Mouse (Mus musculus): ENCODE measurements around the gene Hscb. TPM values are rescaled to one million over a fixed set of nuclear protein-coding genes. Genes with fewer than 3 reads are reported as not detected.
A peak's percentile ranks its signal among the peaks of the same experiment; 100 is the strongest.

The Hscb gene
- polyA plus RNA-seq, 1 experiment from 2014 or later: 21.6 TPM

DNA sequence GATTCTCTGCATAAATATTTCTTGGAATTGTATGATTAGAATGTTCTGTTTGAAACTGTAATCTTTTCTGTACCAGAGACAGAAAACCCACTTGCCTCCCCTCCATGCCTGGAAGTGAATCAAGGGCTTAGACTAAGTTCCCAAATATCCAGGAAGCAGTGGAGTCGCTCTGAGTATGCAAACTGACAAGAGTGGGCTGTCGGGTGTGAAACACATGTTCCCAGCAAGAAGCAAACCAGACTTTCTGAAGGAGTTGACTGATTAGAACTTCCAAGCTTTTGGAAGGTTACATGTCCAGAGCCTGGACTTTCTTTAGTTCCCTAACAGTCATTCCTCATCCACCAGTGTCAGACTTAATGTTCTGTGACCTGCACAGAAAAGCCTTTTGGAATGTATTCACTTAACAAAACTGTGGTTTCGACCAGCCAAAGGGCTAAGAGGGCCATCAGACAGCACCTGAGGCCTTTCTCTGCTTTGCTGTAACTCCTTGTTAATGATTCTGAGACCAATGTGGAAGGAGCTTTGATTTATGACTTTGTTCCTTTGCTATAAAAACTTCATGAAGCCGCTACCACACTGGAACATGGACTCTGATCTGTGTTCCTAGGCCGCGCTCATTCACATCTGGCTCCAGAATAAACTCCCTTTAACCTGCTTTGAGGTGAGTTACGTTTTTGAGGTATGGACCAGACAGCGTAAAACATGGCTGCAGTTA is 12.6 kb downstream of the Hscb start:
- H3K4me3 ChIP-seq (ENCODE audit: low read depth, low read length): no peak overlapping the region
- no peaks in the 10 kb centered on the region for H3K36me3 ChIP-seq (ENCODE audit: control insufficient read depth, insufficient read depth, low read length)
- DNase-seq (ENCODE audit: low spot score) (no peak), ATAC-seq (ENCODE audit: low FRiP score, low TSS enrichment) (peak; percentile 26; the same call in 1 of the 2 replicates)
- H3K27ac ChIP-seq (replicated peaks): 0 out of 2 replicates have a peak overlapping the region, but pooled peaks have one; percentile 24
- H3K4me2 ChIP-seq (replicated peaks; ENCODE audit: low read depth): no peak overlapping the region
- TF ChIP-seq EP300 (optimal IDR thresholded peaks at IDR 0.05) (no peak), CTCF (IDR thresholded peaks at IDR 0.05; ENCODE audit: low read depth) (no peak)
- 69% methylated on average over 8 of the region's 8 CpGs for WGBS
- no peak overlapping the region for H3K9ac ChIP-seq (ENCODE audit: low read length)
- no peaks in the 10 kb centered on the region for H3K9me3 ChIP-seq (ENCODE audit: control insufficient read depth, low read length)
- no peaks in the 10 kb centered on the region for H3K27me3 ChIP-seq (ENCODE audit: control insufficient read depth, insufficient read depth, low read length)
- H3K4me1 ChIP-seq (replicated peaks; ENCODE audit: control insufficient read depth, insufficient read depth): no peaks in the 10 kb centered on the region

DNA sequence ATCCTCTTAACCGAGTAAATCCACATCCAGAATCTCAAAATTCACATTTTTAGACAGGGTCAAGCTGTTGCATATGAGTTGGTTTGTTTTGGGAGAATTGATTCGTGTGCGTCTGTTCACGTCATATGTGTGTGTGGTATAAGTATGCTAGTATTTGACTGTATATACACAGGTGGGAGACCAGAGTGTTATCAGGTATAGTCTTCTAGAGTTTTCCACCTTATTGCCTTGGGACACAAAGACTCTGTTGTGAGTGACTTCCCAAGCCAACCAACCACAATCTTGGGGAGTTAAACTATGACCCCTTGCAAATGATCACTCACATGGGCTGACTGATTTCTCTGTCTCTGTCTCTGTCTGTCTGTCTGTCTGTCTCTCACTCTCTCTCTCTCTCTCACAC is 15.2 kb downstream of the Hscb start:
- Histone ChIP-seq H3K4me1 (replicated peaks; ENCODE audit: control insufficient read depth, insufficient read depth) (no peaks in the 10 kb centered on the region), H3K27me3 (ENCODE audit: control insufficient read depth, insufficient read depth, low read length) (no peaks in the 10 kb centered on the region), H3K36me3 (ENCODE audit: control insufficient read depth, insufficient read depth, low read length) (no peaks in the 10 kb centered on the region), H3K9me3 (ENCODE audit: control insufficient read depth, low read length) (no peaks in the 10 kb centered on the region), H3K4me3 (ENCODE audit: low read depth, low read length) (no peak overlapping the region), H3K4me2 (replicated peaks; ENCODE audit: low read depth) (no peak overlapping the region), H3K27ac (replicated peaks) (no peak overlapping the region), H3K9ac (ENCODE audit: low read length) (no peak overlapping the region)
- ATAC-seq (ENCODE audit: low FRiP score, low TSS enrichment): no peak
- 65% methylated on average over 4 of the region's 4 CpGs for WGBS
- no peak for DNase-seq (ENCODE audit: low spot score)
- TF ChIP-seq EP300 (optimal IDR thresholded peaks at IDR 0.05) (no peak), CTCF (IDR thresholded peaks at IDR 0.05; ENCODE audit: low read depth) (no peak)

DNA sequence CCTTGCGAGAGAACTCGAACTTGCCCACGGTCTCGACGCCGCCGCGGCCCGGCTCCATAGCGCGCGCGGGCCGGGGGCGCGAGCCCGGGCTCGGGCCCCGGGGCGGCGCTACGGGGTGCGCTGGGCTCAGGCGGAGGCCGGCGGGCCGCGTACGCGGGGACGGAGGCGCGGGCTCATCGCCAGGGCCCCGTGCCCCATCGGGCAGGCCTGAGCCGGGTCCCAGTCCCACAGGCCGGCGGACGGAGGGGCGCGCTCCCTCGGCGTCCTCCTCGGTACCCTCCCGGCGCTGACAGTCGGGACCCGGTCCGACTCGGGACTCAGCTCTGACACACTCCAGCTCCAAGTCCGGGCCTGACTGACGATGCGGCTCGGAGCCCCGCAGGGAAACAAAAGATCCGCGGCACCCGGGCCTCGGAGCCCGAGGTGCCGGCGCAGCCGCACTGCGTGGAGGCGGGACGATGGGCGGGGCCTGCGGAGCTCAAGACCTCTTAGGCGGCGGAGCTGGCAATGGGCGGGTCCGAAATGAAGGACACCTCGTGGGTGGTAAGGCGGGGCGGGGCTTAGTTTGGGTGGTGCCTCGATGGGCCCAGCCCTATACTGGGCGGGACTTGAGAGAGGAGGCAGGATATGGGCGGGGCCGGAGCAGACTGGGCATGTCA is 29.8 kb downstream of the Hscb start, which contains the start of gene Ulk1:
TSS of gene Ulk1 (minus strand) at position 431 of the 659 bp plus-strand sequence.
- peak within 1 kb of the TSS; percentile 95 for H3K4me2 ChIP-seq (replicated peaks; ENCODE audit: low read depth)
- H3K9me3 ChIP-seq (ENCODE audit: control insufficient read depth, low read length): no peaks in the 10 kb centered on the region
- H3K4me1 ChIP-seq (replicated peaks; ENCODE audit: control insufficient read depth, insufficient read depth): peaks cover 2% of the 10 kb centered on the region; the same call in 1 of the 2 replicates
- TF ChIP-seq CTCF (IDR thresholded peaks at IDR 0.05; ENCODE audit: low read depth): no peak
- TF ChIP-seq EP300 (optimal IDR thresholded peaks at IDR 0.05): no peak
- H3K27me3 ChIP-seq (ENCODE audit: control insufficient read depth, insufficient read depth, low read length): no peaks in the 10 kb centered on the region
- ATAC-seq (ENCODE audit: low FRiP score, low TSS enrichment): peak; percentile 96
- peak within 1 kb of the TSS; percentile 96 for H3K27ac ChIP-seq (replicated peaks)
- peak; percentile 100 for DNase-seq (ENCODE audit: low spot score)
- no peaks in the 10 kb centered on the region for H3K36me3 ChIP-seq (ENCODE audit: control insufficient read depth, insufficient read depth, low read length)
- peak within 1 kb of the TSS; percentile 93 for H3K4me3 ChIP-seq (ENCODE audit: low read depth, low read length)
- under 1% methylated on average over 52 of the region's 80 CpGs for WGBS
- H3K9ac ChIP-seq (ENCODE audit: low read length): peak within 1 kb of the TSS; percentile 99

GRCm38 (mm10) chr5:110808821-110809666 is 30.5 kb downstream of the Hscb start:
- ATAC-seq (ENCODE audit: low FRiP score, low TSS enrichment): no peak
- peak overlapping the region; percentile 93 for H3K4me3 ChIP-seq (ENCODE audit: low read depth, low read length)
- H3K9me3 ChIP-seq (ENCODE audit: control insufficient read depth, low read length): no peaks in the 10 kb centered on the region
- no peaks in the 10 kb centered on the region for H3K36me3 ChIP-seq (ENCODE audit: control insufficient read depth, insufficient read depth, low read length)
- peak overlapping the region; percentile 99 for H3K9ac ChIP-seq (ENCODE audit: low read length)
- H3K27ac ChIP-seq (replicated peaks): peak overlapping the region; percentile 96
- no peaks in the 10 kb centered on the region for H3K27me3 ChIP-seq (ENCODE audit: control insufficient read depth, insufficient read depth, low read length)
- DNase-seq (ENCODE audit: low spot score): peak; percentile 56
- H3K4me1 ChIP-seq (replicated peaks; ENCODE audit: control insufficient read depth, insufficient read depth): peaks cover 2% of the 10 kb centered on the region; the same call in 1 of the 2 replicates
- TF ChIP-seq EP300 (optimal IDR thresholded peaks at IDR 0.05): no peak
- TF ChIP-seq CTCF (IDR thresholded peaks at IDR 0.05; ENCODE audit: low read depth): no peak
- WGBS: under 1% methylated on average over 27 of the region's 27 CpGs
- H3K4me2 ChIP-seq (replicated peaks; ENCODE audit: low read depth): peak overlapping the region; percentile 95

DNA sequence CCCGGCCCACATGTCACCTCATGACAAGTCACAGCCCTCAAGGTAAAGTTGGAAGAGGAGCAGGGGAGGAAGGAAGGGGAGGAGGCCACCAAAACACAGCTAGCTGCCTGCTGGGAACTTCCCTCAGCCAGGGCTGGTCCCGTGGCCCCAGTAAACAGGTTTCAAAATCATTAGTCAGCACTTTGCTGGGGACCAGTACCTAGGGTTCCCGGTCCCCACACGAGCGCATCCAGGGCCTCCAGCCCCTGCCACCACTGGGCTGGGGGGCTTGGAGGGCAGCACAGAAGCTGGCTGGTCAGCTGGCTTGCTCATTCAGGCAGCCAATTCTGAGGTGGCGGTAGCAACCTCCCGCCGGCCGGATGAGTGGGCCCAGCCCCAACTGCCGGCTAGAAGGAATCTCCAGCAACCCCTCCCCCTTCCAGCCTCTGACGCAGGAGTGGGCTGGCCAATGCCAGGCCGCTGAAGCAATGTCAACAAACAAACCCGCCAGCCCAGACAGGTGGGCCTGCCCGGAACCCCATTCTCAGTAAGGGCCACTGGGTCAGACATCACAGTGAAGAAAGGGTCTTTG is 31.4 kb downstream of the Hscb start:
- WGBS: 1% methylated on average over 14 of the region's 14 CpGs
- Histone ChIP-seq H3K9ac (ENCODE audit: low read length) (peak overlapping the region; percentile 99), H3K4me2 (replicated peaks; ENCODE audit: low read depth) (peak overlapping the region; percentile 95), H3K36me3 (ENCODE audit: control insufficient read depth, insufficient read depth, low read length) (no peaks in the 10 kb centered on the region), H3K27me3 (ENCODE audit: control insufficient read depth, insufficient read depth, low read length) (no peaks in the 10 kb centered on the region), H3K4me1 (replicated peaks; ENCODE audit: control insufficient read depth, insufficient read depth) (peaks cover 2% of the 10 kb centered on the region; the same call in 1 of the 2 replicates), H3K27ac (replicated peaks) (peak overlapping the region; percentile 96), H3K4me3 (ENCODE audit: low read depth, low read length) (peak overlapping the region; percentile 93), H3K9me3 (ENCODE audit: control insufficient read depth, low read length) (no peaks in the 10 kb centered on the region)
- peak; percentile 77 for ATAC-seq (ENCODE audit: low FRiP score, low TSS enrichment)
- DNase-seq (ENCODE audit: low spot score): peak; percentile 92
- TF ChIP-seq EP300 (optimal IDR thresholded peaks at IDR 0.05) (no peak), CTCF (IDR thresholded peaks at IDR 0.05; ENCODE audit: low read depth) (no peak)

All from stomach, postnatal 0 days (tissue).